Mouse (Mus musculus) liver, embryonic 16.5 days (tissue): ENCODE measurements around the gene Tmcc2. TPM values are rescaled to one million over a fixed set of nuclear protein-coding genes. Genes with fewer than 3 reads are reported as not detected.

ENCODE experiments used
- ATAC-seq: fragments of 200-750 bp; cut with Nextera tagmentation; 2 replicates; pipeline ENCODE4 v1.8.0; 2017; ENCODE audit warnings: low read depth, mild to moderate bottlenecking, moderate number of reproducible peaks, moderate library complexity
- H3K27ac ChIP-seq: fragments of 300-500 bp; sonication (generic); 2 replicates; pipeline ENCODE4 v1.5.1; 2014; ENCODE audit warnings: mild to moderate bottlenecking, low read length
- H3K27me3 ChIP-seq: fragments of 300-500 bp; sonication (generic); 2 replicates; pipeline ENCODE4 v1.6.1; 2014; ENCODE audit warnings: low read depth, low read length, mixed read lengths; ENCODE audit not compliant: control insufficient read depth, insufficient read depth
- H3K36me3 ChIP-seq: fragments of 300-500 bp; sonication (generic); 2 replicates; pipeline ENCODE4 v1.6.1; 2014; ENCODE audit warnings: mild to moderate bottlenecking; ENCODE audit not compliant: control insufficient read depth, insufficient read depth
- H3K4me1 ChIP-seq: fragments of 300-500 bp; sonication (generic); 2 replicates; pipeline ENCODE4 v1.6.1; 2014; ENCODE audit warnings: low read depth, low read length, mixed read lengths; ENCODE audit not compliant: control insufficient read depth
- H3K4me2 ChIP-seq: fragments of 300-500 bp; sonication (generic); 2 replicates; pipeline ENCODE4 v1.6.1; 2014; ENCODE audit warnings: low read depth, low read length, mixed read lengths
- H3K4me3 ChIP-seq: fragments of 300-500 bp; sonication (generic); 2 replicates; pipeline ENCODE4 v1.5.1; 2014; ENCODE audit warnings: low read depth, mild to moderate bottlenecking, low read length
- H3K9ac ChIP-seq: fragments of 300-500 bp; sonication (generic); 2 replicates; pipeline ENCODE4 v1.6.1; 2014; ENCODE audit warnings: low read depth, low read length
- H3K9me3 ChIP-seq: fragments of 300-500 bp; sonication (generic); replicated peaks from 2 replicates; pipeline ENCODE4 v1.6.1; 2016; ENCODE audit warnings: low read length; ENCODE audit not compliant: control insufficient read depth
- WGBS: fragments of 180-500 bp; shearing (Covaris S2); extraction: QIAGEN DNeasy Blood & Tissue Kit; methylation state at CpG from one replicate; pipeline ENCODE4 v1.1.7; 2014; ENCODE audit not compliant: insufficient replicate concordance; 5-methylcytosine and 5-hydroxymethylcytosine counted together
- polyA plus RNA-seq: library from polyadenylated mRNA; unstranded; fragments of >200 nt; fragmentation: Nextera tagmentation; extraction: Ambion mirVana; gene quantifications from 2 replicates; pipeline ENCODE4 v1.2.1, GENCODE M21; 2015

Gene Tmcc2
- polyA plus RNA-seq, 1 experiment from 2014 or later = 674 TPM

GRCm38 (mm10) chr1:132345514-132345913, 45.6 kb downstream of the Tmcc2 start:
- Histone ChIP-seq H3K9ac (no peak overlapping the region), H3K27ac (no peak overlapping the region), H3K27me3 (no peaks in the 10 kb centered on the region), H3K4me3 (no peak overlapping the region), H3K36me3 (no peaks in the 10 kb centered on the region), H3K4me2 (no peak overlapping the region), H3K9me3 (no peaks in the 10 kb centered on the region; the same call in 1 of the 2 replicates), H3K4me1 (peaks cover 10% of the 10 kb centered on the region)
- no peak for ATAC-seq
- 59% methylated on average over 4 of the region's 4 CpGs for WGBS

GRCm38 (mm10) chr1:132343656-132344055, 47.4 kb downstream of the Tmcc2 start:
- Histone ChIP-seq H3K27me3 (no peaks in the 10 kb centered on the region), H3K4me2 (no peak overlapping the region), H3K4me3 (no peak overlapping the region), H3K9ac (no peak overlapping the region), H3K9me3 (no peaks in the 10 kb centered on the region), H3K36me3 (no peaks in the 10 kb centered on the region), H3K27ac (no peak overlapping the region), H3K4me1 (peaks cover 10% of the 10 kb centered on the region)
- ATAC-seq = no peak
- WGBS = 81% methylated on average over 1 of the region's 1 CpGs

GRCm38 (mm10) chr1:132343191-132343590, 47.9 kb downstream of the Tmcc2 start:
- Histone ChIP-seq H3K27ac (no peak overlapping the region), H3K36me3 (no peaks in the 10 kb centered on the region), H3K27me3 (no peaks in the 10 kb centered on the region), H3K9ac (no peak overlapping the region), H3K4me1 (peaks cover 12% of the 10 kb centered on the region), H3K9me3 (no peaks in the 10 kb centered on the region), H3K4me3 (no peak overlapping the region), H3K4me2 (no peak overlapping the region)
- no peak for ATAC-seq
- 52% methylated on average over 2 of the region's 2 CpGs for WGBS

GRCm38 (mm10) chr1:132342518-132342917, 48.6 kb downstream of the Tmcc2 start:
- no peak overlapping the region for H3K4me2 ChIP-seq
- no peak overlapping the region for H3K27ac ChIP-seq
- H3K4me3 ChIP-seq = no peak overlapping the region
- peaks cover 12% of the 10 kb centered on the region for H3K4me1 ChIP-seq
- 0 out of 2 replicates have a peak, but pooled peaks have one; percentile 20 for ATAC-seq
- H3K27me3 ChIP-seq = no peaks in the 10 kb centered on the region
- no peaks in the 10 kb centered on the region for H3K9me3 ChIP-seq
- H3K36me3 ChIP-seq = no peaks in the 10 kb centered on the region
- WGBS = 42% methylated on average over 3 of the region's 3 CpGs
- no peak overlapping the region for H3K9ac ChIP-seq

GRCm38 (mm10) chr1:132341731-132342501, 49.2 kb downstream of the Tmcc2 start:
- Histone ChIP-seq H3K36me3 (no peaks in the 10 kb centered on the region), H3K4me2 (no peak overlapping the region), H3K9me3 (no peaks in the 10 kb centered on the region), H3K9ac (no peak overlapping the region), H3K4me1 (peaks cover 12% of the 10 kb centered on the region), H3K27ac (peak overlapping the region; percentile 32; the same call in 1 of the 2 replicates), H3K27me3 (no peaks in the 10 kb centered on the region), H3K4me3 (no peak overlapping the region)
- peak; percentile 49 for ATAC-seq
- WGBS = 16% methylated on average over 5 of the region's 5 CpGs

GRCm38 (mm10) chr1:132338027-132338660, 52.9 kb downstream of the Tmcc2 start:
- Histone ChIP-seq H3K27ac (no peak overlapping the region), H3K9me3 (no peaks in the 10 kb centered on the region), H3K4me3 (no peak overlapping the region), H3K9ac (no peak overlapping the region), H3K4me2 (no peak overlapping the region), H3K27me3 (no peaks in the 10 kb centered on the region), H3K4me1 (peaks cover 34% of the 10 kb centered on the region), H3K36me3 (no peaks in the 10 kb centered on the region)
- 35% methylated on average over 8 of the region's 8 CpGs for WGBS
- ATAC-seq = no peak

- no peak overlapping the region for H3K9ac ChIP-seq
- no peaks in the 10 kb centered on the region for H3K36me3 ChIP-seq
- peaks cover 26% of the 10 kb centered on the region for H3K4me1 ChIP-seq
- H3K27me3 ChIP-seq = no peaks in the 10 kb centered on the region
- H3K9me3 ChIP-seq = no peaks in the 10 kb centered on the region
- no peak for ATAC-seq
- no peak overlapping the region for H3K4me3 ChIP-seq
- no peak overlapping the region for H3K27ac ChIP-seq
- no peak overlapping the region for H3K4me2 ChIP-seq
- 37% methylated on average over 6 of the region's 6 CpGs for WGBS
Observed at GRCm38 (mm10) chr1:132336921-132337320, 54.2 kb downstream of the Tmcc2 start.

- no peak overlapping the region for H3K9ac ChIP-seq
- WGBS = 68% methylated on average over 12 of the region's 12 CpGs
- H3K27ac ChIP-seq = peak overlapping the region; percentile 3; the same call in 1 of the 2 replicates
- no peaks in the 10 kb centered on the region for H3K27me3 ChIP-seq
- no peak overlapping the region for H3K4me2 ChIP-seq
- ATAC-seq = no peak
- no peaks in the 10 kb centered on the region for H3K9me3 ChIP-seq
- 0 out of 2 replicates have a peak, but pooled peaks cover 4% of the 10 kb centered on the region for H3K36me3 ChIP-seq
- H3K4me1 ChIP-seq = peaks cover 24% of the 10 kb centered on the region
- no peak overlapping the region for H3K4me3 ChIP-seq
Observed at GRCm38 (mm10) chr1:132335378-132335965, 55.6 kb downstream of the Tmcc2 start.
